Mouse (Mus musculus) granulocyte monocyte progenitor cell, adult 5-6 weeks (primary cell): ENCODE measurements around the gene Casp2. TPM values are rescaled to one million over a fixed set of nuclear protein-coding genes. Genes with fewer than 3 reads are reported as not detected.
A peak's percentile ranks its signal among the peaks of the same experiment; 100 is the strongest.

ENCODE experiments used
- ATAC-seq: replicated peaks from 2 replicates; pipeline ENCODE4 v1.8.0; 2016; ENCODE audit warnings: mild to moderate bottlenecking, moderate TSS enrichment, inconsistent platforms; ENCODE audit not compliant: poor library complexity, severe bottlenecking
- total RNA-seq, 2 experiments: library from RNA; stranded (forward) in 1 of 2; stranded (reverse) in 1 of 2; fragments of 200-712, 200-1000 nt in 1 of 2; fragments of >200 nt in 1 of 2; fragmentation: Nextera tagmentation in 1 of 2; gene quantifications; 2 replicates each; pipeline ENCODE4 v1.2.3; 2014 to 2017

The Casp2 gene
- total RNA-seq, 2 experiments from 2014 or later = 48.6 to 81.1 TPM

DNA sequence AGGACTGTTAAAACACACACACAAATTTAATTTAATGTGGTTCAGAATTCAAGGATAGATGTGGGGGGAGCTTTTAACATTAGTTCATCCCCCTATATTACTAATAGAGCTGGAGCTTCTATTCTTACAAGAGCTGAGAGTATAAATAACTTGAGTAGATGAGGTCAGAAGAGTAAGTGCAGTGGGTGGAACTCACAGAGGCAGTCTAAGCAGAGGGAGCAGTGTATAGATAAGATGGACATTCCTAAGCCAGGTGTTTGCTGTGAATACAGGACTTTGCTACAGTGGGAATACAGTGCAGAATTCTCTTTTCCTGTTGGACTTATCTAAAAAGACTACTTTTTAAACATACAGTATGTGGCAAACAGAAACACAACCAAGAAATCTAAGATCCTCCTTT is 6.0 kb downstream of the Casp2 start:
- no peak for ATAC-seq

DNA sequence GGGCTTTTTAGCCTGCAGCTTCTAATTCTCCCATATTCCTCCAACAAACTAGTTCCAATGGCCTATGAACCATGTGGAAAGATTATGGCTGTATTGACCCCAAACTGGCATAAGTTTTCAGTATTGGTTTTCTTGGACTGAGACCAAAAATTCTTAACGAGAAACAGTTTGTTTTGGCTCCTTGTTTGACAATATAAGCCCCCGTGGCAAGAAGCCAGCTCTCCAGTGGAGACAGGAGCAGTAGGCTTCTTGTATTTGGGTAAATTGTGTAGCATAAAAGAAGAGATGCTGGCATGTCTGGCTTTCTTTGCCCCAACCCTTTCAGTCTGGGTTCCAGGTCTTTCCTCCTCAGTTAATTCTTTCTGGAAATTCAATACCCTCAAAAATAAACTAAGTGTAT is 11.4 kb downstream of the Casp2 start:
- ATAC-seq = no peak

DNA sequence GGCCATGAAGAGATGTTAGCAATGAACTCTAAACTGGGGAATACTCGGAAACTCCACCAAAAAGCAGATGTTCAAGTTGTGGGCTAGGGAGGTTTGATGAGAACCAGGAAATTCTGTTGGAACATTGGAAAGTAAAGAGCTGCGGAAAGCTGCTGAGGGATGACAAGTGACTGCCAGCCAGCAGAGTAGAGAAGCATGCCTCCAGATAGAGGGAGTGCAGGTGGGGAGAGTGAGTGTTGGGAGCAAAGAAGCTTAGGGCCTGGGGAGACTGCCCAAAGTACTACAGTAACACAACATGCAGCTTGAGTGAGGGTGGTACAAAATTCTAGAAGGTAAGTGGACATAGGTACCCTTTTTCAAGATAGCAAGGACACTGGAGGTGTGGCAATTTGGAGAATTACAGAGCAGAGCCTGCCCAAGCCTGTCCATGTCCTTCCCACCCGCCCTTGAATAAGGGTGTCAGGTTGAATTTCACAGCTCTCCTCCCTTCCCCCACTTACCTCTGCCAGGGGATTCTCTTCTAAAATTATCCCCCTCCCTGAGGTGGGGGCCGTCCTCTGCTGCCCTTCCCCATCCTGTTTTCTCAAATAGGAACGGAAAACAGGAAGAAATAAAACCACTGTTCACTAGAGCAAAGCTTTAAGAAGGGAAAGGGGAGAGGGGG is 18.2 kb downstream of the Casp2 start:
- peak; percentile 33; the same call in 1 of the 2 replicates for ATAC-seq

DNA sequence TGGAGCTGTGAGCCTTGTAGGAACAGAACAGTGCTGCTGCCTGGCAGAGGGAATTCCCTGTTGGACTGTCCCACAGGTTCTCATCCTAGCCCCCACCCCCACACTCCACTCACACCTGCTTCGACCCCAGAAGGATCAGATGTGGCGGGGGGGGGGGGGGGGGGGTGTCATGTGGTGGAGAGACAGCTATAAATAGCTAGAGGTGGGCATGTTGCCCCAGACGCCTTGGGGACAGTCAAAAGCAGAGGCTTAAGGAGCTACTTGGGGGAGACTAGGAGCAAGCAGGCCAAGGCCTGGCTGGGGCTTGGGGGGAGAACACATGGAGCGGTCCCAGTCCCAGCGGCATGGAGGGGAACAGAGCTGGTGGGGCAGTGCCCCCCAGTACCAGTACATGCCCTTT is 21.7 kb downstream of the Casp2 start, which contains the start of gene Clcn1:
Clcn1 (plus strand) TSS at position 238 of the 400 bp plus-strand sequence.
- ATAC-seq = no peak

DNA sequence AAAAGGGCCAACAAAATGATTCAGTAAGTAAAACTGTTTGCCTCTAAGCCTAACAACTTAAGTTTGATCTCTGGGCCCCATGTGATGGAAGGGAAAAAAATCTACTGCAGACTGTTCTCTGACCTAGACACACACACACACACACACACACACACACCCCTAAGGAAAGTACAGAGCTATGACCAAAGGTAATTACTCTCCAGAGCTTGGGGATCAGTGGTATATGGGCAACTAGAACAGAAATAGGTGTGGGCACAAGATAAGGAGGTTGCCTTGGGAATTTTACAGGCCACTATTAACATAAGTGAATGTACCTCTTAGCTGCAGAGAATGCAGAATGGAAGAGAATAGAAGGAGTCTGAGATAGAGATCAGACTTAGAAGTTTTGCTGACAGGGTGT is 22.8 kb downstream of the Casp2 start:
- no peak for ATAC-seq

DNA sequence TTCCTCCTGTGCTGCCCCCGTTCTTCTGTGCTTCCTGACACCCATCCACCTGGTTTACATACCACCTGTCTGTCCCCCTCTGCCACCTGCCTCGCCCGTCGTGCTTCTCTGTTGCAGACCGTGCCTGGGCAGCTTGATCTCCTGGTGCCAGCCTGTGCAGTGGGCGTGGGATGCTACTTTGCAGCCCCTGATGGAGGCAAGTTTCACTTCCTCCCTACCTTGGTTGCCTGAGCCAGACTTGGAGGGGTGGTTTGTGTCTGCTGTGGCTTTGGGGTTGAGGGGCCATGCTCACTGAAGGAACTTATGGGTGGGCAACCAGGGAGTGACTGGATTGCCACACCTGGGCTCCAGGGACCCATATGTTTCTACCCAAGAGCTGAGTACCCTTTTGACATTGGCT is 28.5 kb downstream of the Casp2 start:
- peak; percentile 98 for ATAC-seq

DNA sequence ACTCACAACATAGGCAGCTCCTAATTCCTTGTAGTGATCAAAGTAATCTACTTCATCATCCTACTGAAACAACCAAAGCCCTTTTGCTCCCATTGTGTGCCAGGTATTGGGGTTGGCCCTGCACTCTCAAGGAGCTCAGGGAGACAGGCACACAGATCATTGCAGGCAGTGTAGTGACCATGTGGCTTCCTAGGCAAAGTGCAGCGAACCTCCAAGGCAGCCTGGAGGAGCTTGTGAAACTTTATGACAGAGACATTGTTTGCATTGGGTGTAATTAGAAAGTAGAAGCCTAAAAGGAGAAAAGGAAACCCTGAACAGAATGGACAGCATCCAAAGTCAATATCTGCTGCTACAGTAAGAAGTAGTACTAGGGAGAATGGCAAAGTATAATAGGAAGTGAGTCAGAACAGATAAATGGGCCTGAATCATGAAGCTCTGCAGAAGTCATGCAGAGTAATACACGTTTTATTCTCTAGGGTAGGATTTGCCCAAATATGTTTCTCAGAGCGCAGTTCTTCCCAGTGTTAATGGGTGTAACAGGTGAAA is 30.8 kb downstream of the Casp2 start:
- ATAC-seq = no peak

DNA sequence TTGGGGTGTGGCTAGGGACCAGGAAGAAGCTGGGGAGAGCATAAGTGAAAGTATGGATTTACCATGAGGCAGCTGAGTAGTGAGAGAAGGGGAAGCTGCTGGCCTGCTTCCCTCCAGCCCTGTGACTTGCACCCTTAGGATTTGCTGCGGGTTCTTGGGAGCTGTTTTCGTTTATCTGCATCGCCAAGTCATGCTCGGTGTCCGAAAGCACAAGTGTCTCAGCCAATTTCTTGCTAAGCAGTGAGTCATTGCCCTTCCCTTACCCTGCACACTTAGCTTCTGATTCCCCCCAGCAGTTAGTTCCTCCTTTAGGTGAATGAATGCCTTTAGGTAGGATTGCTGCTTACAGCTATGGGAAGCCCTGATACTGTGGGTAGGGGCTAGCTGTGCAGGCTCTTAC is 34.6 kb downstream of the Casp2 start:
- ATAC-seq = peak; percentile 90

DNA sequence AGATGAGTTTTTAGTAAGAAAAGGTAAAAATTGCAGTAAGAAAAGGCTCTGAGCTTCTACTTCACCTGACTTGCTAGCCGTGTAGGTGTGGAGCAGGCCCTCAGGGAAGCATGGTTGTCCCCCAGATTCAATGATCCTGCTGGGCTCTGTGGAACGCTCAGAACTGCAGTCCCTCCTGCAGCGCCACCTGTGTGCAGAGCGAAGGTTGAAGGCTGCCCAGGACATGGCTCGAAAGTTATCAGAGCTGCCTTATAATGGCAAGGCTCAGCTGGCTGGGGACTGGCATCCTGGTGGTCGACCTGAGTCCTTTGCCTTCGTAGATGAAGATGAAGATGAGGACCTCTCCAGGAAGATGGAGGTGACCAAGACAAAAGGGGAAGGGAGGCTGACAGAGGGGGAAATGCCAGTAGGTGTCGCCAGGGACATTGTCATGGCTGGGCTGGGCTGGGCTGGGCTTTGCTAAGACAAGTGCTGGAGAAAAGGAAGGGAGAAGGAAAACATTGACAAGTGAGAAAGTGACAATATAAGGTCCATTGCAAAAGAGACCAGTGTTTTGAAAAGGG is 45.1 kb downstream of the Casp2 start:
- peak; percentile 55 for ATAC-seq

DNA sequence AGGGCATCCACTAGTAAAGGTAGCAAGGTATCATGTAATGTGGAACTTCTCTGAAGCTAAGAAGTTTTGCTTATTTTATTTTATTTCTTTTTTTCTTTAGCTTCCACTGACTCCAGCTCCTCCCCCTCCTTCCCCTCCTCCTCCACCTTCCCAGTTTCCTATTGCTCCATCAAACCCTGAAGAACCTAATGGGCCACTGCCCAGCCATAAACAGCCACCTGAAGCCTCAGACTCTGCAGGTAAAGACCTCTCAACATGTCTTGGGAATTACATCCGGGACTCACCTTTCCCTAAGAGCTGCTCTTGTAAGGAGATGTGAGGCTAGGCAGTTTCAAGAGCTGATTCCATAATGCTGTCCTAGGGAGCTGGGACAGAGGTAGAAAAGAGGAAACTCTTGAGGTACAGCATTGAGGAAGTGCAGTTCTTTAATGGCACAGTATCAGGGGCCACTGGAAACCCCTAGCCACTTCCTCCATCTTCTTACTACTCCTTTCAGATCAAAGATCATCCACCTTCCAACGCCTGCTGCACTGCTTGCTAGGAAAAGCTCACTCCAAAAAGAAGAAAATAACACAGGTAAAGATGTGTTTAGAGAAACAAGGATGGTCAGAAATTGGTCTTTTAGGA is 45.8 kb downstream of the Casp2 start:
- ATAC-seq = peak; percentile 96

DNA sequence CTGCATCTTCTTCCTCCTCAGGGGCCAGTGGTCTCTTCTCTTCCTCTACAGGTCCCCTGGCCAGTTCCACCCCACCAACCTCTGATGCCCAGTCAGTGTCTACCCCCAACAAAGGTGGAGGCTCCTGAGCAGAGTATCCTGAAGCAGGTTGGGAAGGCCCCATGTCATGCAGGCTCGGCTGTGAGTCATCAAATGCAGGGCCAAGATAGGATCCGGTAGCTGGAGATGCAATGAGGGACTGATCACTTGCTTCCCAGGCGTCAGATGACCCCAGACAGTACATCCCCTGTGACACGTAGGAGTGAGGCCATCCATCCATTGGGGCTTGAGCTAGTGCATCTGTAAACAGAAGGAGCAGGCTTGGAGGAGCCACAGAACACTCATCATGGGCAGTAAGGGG is 53.5 kb downstream of the Casp2 start:
- no peak for ATAC-seq

DNA sequence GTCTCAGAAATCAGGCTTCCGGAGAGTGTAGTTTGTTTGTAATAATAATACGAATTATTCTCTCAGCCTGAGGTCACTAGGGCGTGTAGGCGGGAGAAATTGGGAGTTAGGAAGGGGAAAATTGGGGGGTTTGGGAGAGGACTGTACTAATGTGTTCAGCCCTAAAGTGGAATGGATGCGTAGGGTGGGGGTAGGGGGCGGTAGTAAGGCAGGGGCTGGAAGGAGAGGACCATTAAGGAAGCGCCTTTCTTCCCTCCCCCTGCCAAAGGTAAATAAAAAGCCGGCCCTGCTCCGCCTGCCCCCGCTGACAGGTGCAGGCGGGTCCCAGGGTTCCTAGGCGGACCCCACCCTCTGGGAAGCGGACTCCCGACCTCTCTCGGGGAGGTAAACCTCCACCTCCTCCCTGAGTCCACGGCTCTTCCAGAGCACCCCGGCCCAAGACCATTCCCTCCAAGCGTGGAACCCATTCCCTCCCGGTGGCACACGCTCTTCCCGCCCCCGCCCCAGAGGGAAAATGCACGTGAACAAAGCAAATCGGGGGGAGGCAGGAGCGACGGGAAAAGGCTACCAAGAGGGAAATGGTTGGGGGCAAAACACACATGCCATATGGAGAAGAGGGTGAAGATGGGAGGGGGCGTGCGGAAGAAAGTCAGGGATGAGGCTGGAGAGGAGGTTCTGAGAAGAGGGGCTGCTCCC is 58.7 kb downstream of the Casp2 start:
- ATAC-seq = no peak

DNA sequence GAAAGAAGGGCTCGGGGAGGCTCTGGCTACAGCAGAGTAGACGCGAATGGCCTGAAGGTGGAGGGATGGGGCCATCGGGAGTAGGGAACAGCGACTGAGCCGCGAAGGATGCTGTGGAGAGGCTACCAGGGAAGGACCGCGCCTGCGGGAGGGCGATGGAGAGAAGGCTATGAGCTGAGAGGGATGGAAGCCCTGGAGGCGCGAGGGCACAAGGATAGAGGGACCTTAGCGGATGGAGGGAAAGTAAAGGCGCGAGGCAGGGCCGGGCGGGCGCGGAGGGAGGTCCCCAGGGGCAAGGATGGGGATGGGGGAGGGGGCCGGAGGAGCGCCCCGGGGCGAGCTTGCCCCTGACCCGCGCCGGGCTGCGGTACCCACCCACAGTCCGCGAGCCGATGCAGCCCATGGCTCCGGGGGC is 59.3 kb downstream of the Casp2 start:
- ATAC-seq = peak; percentile 2; the same call in 1 of the 2 replicates

DNA sequence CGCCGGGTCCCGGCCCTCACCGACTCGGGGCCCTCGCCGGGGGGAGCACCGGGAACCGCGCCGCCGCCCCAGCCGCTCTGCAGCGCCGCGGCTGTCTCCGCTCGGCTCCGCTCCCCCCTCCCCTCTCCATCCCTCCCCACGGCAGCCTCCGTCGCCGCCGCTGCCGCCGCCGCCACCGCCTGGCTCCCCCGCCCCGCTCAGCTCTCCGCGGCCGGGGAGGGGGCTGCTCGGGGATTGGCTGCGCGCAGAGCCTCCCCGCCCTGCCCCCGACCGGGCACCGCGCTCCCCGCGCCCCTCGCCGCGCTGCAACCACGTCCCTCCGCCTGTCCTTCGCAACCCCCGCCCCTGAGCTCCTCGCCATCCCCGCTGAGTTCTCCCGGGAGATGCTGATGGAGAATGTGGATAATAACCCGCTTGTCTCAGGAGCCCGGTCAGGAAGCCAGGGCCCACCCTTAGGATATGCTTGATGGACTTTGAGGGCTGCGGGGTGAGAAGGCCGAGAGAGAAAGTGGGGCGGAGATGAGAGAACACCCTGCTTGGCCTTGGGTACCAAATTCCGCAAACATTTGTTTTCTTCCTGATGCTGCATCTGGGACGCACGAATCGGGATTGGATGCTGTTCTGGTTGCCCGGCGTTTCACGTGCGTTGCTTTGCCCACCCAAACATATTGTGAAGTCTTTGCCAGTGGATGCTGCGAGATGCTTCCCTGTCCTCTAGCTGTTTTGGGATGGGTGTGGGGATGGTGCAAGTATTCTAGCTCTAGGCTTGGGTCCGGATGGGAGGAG is 59.9 kb downstream of the Casp2 start, which contains the start of gene Fam131b:
Fam131b (minus strand) TSS at position 162 of the 786 bp plus-strand sequence.
- ATAC-seq = peak; percentile 20; the same call in 1 of the 2 replicates

DNA sequence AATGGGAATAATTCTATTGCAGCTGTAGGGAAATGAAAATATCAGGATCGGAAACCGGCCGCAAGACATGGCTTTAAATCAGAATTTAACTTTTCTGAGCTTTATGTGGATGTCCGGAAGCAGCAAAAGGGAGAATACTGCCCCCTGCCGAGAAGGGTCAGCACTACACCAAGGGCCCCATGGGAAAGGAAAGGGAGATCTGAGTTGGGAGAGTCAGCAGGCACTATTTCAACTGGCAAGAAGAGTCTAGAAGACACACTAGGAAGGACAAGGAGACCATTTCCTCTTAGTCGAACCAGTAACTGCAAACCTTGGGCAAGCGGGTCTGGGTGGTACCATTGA is 60.5 kb downstream of the Casp2 start:
- ATAC-seq = peak; percentile 83

DNA sequence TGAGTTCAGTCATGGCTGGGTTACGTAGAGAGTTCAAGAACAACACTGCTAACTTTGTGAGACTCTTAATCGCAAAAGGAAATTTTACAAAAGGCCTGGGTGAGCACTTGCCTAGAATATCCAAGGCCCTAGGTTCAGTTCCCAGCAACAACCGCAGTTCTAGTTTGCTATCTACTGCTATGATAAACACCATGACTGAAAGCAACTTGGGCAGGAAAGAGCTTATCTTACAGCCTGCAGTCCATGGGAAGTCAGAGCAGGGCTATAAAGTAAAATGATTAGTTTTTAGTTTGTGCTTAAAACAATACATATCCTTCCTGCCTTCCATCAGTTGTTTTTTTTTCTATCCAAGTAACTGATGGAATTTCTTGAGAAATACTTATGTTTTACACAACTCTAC is 61.7 kb downstream of the Casp2 start:
- no peak for ATAC-seq

DNA sequence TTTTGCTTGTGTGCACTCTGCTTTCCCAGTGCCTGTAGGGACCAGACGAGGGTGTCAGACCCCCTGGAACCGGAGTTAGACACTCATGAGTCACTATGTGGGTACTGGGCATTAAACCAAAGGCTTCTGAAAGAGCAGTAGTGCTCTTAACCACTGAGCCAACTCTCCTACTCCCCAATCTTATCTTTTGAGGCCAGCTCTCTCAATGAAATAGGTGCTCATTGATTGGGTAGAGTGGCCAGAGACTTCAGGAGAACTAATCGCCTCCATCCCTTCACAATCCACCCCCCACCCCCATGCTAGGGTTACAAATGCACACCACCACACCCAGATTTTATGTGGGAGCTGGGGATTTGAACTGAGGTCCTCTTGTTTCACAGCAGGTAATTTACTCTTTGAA is 64.0 kb downstream of the Casp2 start:
- no peak for ATAC-seq

DNA sequence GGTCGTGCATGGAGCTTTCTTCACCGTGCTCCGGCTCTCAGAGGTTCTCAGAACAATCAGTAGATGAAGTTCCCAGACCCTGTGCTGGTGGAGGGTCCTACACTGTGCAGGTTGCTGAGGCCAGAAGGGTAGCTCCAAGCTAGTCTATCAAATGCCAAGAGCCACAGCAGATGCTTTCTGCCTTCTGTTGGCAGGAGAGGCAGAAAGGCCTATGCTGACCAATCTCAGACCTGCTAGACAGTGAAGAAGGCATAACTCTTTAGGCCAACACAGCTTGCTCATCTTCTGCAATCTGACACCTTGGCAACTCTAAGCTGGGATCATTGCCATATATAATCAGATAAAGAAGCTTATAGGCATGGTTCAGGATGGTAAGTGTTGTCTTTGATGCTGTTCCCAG is 65.4 kb downstream of the Casp2 start:
- ATAC-seq = no peak

DNA sequence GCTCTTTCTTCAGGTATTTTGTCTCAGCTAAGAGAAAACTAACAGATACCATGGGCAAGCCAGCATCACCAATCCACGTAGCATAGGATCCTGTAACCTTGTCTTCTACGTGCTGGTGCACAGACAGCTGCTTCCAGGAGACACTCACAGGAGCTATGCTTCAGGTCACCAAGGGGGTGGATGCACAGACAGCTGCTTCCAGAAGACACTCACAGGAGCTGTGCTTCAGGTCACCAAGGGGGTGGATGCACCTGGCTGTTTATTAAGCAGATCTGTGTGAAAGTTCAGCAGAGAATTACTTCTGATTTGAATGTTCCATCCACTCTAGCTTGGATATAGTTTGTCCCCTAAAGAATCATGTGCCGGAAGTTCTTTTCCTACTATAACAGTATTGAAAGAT is 66.2 kb downstream of the Casp2 start:
- ATAC-seq = no peak
